Mouse (Mus musculus) splenic B cell, adult 2 months (primary cell): ENCODE results near the gene Rfc1.
A peak's percentile ranks its signal among the peaks of the same experiment; 100 is the strongest.
"Not testable (repeated sequence)": the region's sequence is repeated elsewhere in the genome, so short reads cannot be mapped to it uniquely, and the experiment has no call there.

Source experiments
- DNase-seq: peaks from one replicate; pipeline ENCODE4 v3.0.0-alpha.2; 2011; ENCODE audit warnings: low read depth, low spot score
- H3K27me3 ChIP-seq: 2 replicates; pipeline ENCODE4 v1.6.1; 2012; ENCODE audit warnings: mild to moderate bottlenecking, low read length, moderate library complexity, mixed read lengths; ENCODE audit not compliant: control insufficient read depth, poor library complexity, insufficient read depth, severe bottlenecking
- H3K36me3 ChIP-seq: 2 replicates; pipeline ENCODE4 v1.6.1; 2012; ENCODE audit warnings: mild to moderate bottlenecking, low read length, moderate library complexity, mixed read lengths; ENCODE audit not compliant: control insufficient read depth, poor library complexity, insufficient read depth, severe bottlenecking

Gene Rfc1

DNA sequence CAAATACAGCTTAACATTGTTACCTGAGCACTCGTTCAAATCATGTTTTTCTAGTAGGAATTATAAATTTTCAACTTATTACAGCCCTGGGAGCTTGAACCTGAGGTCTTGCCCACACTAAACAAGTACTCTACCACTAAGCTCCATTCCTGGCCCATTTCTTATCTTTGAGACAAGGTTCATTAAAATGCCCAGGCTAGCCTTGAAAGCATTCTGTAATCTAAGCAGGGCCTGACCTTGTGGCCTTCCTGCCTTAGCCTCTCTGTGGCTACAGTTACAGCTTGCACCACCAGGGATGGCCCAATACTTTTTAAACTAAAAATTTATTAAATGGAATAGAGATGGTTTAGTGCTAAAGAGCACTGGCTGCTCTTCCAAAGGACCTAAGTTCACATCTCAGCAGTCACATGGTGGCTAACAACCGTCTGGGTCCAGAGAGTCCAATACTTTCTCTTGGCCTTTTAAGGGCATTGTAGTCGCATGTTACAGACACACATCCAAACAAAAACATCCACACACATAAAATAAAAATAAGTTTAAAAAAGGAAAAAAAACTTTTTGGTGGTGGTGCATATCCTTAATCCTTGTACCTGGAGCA, 10.6 kb downstream of the Rfc1 start:
- Histone ChIP-seq H3K36me3 (no peaks in the 10 kb centered on the region), H3K27me3 (no peaks in the 10 kb centered on the region)
- DNase-seq, result no peak

DNA sequence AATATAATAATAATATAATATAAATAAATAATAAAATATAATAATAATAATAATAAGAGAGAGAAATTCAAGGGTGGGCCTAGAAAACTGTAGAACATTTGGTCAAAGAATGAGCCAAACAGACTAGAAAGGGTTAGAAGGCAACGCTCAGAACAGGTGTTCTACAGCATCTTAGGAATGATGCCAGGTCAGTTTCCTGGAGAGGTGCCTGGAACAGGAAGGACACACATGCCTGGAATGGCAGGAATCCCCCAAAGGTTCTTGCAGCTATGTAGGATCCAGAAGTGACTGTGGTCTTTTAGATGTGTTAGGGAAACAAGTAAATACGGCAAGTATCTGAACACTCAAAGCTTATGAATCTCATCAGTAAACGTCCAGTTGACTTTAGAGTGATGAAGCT, 11.2 kb downstream of the Rfc1 start:
- Histone ChIP-seq H3K27me3 (no peaks in the 10 kb centered on the region), H3K36me3 (0 out of 2 replicates have a peak, but pooled peaks cover under 1% of the 10 kb centered on the region)
- no peak for DNase-seq

DNA sequence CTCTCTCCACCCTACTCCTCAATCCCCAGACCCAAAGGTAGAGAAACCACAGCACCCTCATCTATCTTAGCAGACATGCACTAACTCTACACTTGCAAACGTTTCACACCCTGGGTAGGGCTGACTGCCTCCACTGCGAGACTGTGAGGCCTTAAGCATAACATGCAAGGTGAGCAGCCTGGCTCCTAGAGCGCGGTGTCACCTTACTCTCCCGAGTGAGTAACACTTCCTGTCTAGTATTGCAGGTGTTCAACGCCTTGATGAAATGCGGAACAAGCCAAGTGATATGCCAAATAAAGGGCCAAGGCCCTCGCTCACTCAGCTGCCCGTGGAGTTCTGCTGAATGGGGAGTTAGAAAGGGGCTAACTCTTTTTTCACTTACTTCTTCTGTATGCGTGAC, 13.3 kb downstream of the Rfc1 start:
- DNase-seq, result peak; percentile 79
- H3K27me3 ChIP-seq, result no peaks in the 10 kb centered on the region
- H3K36me3 ChIP-seq, result peaks cover 11% of the 10 kb centered on the region; the same call in 1 of the 2 replicates

DNA sequence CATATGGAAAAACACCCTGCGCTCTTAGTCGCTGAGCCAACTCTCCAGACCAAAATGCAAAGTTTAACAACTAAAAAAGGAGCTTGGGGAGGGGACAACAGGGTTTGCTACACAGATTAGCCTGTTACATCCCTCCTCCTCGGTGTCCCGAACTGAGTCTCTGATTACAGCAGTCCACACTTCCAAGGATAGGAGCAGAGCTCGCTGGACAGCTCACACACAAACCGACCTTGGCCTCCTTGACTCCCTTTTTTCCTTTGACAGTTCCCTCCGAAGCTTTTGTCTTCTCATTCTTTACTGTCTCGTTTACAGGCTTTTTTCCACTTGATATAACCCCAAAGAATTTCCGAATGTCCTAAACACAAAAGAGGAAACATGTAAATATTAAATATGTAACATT, 16.3 kb downstream of the Rfc1 start:
- H3K27me3 ChIP-seq, result no peaks in the 10 kb centered on the region
- H3K36me3 ChIP-seq, result peaks cover 21% of the 10 kb centered on the region

DNA sequence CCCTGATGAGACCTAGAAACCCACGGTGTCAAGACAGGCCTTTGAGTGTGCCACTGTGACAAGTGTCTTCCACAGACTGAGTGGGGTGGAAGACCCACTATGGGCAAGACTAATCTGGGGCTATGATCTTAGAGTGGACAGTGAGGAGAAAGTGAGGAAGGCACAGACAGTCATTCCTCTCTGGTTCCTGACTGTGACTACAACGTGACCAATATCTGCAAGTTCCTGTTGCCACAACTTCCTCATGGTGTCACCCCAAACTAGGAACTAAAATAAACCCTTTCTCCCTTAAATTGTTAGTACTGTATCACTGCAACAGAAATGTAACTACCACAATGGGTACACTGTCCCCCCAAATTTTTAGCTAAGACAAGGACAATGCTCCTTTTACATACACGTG, 26.6 kb downstream of the Rfc1 start:
- H3K36me3 ChIP-seq, result peaks cover 7% of the 10 kb centered on the region; the same call in 1 of the 2 replicates
- peak; percentile 29 for DNase-seq
- H3K27me3 ChIP-seq, result no peaks in the 10 kb centered on the region

More for the DNA sequence above, 16.3 kb downstream of the Rfc1 start:
- DNase-seq, result no peak

DNA sequence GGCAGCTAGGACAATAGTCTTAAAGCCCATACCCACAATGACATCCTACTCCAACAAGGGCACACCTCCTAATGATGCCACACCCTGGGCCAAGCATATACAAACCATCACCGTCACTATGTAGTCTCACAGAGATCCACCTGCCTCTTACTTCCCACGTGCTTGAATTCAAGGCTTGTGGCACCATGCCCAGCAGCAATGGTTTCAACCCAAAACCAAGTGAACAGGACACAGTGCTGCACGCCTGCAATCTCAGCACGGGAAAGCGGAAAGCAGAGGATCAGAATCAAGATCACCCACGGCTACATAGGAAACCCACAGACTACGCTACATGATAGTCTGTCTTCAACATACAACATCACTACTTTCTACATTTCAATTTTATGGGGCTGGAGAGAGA, 27.3 kb downstream of the Rfc1 start:
- H3K27me3 ChIP-seq, result no peaks in the 10 kb centered on the region
- peaks cover 5% of the 10 kb centered on the region; the same call in 1 of the 2 replicates for H3K36me3 ChIP-seq
- no peak for DNase-seq

DNA sequence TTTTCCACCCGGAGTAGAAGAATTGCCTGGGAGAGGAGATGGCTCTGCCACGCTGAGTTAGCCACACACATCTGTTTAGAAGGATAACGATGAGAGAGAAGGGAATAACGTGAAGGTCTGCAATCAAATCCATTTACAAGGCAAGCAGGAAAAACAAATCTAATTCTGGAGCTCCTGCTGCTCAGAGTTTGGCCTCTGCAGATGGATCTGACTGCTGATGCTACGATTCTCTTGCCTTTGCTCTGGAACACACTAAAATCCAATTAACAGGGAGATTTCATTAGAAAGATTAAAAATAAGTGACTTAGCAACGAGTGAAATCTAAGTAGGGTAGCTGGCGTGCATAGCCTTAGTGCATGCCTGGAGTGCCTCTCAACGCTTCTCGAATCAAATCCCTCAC, 30.0 kb downstream of the Rfc1 start:
- DNase-seq, result no peak
- Histone ChIP-seq H3K36me3 (peaks cover 8% of the 10 kb centered on the region; the same call in 1 of the 2 replicates), H3K27me3 (no peaks in the 10 kb centered on the region)

DNA sequence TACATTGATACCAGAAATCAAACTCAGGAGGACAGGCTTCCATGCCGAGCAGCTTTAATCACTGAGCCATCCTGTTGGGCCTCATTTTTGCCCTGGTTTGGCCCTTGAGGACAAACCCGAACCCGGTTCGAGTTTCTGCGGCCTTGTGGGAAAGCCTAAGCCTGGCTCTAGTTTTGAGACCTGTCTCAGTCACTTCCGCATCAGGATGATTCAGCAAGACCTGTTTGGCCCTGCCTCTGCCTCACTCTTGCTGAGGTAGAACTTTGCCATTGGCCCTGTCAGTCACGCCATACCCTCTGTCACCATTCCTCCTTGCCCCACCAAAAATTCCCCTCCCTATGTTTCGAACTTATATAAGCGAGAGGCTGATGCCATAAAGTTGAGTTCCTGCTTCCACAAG, 35.3 kb downstream of the Rfc1 start:
- DNase-seq, result no peak
- Histone ChIP-seq H3K36me3 (peaks cover 13% of the 10 kb centered on the region; the same call in 1 of the 2 replicates), H3K27me3 (no peaks in the 10 kb centered on the region)

DNA sequence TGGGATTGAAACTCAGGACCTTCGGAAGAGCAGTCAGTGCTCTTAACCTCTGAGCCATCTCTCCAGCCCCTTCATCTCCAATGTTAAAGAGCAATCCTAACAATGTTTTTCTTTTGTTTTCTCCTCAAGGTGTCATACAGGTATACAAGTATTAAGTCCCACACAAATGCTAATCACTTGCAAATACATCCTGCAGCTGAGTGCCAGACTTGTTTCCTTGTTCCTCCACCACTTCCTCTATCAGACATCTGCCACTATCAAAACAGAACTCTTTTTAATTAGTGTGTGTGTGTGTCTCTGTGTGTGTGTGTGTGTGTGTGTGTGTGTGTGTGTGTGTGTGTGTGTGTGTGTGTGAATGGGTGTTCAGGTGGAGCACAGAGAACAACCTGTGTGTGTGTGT, 35.8 kb downstream of the Rfc1 start:
- not testable (repeated sequence) for H3K27me3 ChIP-seq
- H3K36me3 ChIP-seq, result peaks cover 15% of the 10 kb centered on the region; the same call in 1 of the 2 replicates
- DNase-seq, result peak; percentile 36

DNA sequence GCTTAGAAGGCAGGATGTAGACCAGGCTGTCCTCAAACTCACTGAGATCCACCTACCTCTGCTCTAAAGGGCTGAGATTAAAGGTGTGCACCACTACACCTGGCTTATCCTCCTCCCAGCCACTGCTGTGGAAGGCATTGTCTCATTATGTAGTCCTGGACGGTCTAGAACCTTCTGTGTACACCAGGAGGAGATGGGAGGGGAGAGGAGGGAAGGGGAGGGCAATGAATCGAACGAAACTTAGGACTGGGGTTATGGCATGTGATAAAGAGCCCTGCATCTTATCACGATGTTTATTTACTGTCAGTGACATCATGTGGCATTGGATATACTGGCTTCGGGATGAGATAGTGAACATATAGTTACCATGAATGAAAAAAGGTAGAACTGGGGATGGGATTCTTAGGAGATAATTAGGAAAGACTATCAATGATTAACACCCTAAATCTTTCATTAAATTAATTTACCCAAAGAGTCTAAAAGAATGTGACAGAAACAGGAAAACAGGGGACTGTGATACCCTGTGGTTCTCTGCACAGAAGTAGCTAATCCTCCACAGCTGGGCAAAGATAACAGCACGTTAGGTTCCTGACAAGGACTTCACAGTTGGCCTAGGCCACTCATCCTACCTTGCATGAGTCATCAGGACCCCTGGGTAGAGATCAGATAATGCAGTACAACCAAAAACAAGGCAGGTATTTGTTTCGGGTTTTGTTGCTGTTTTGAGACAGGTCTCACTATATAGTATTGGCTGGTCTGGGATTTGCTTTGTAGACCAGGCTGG, 37.1 kb downstream of the Rfc1 start:
- no peak for DNase-seq
- H3K36me3 ChIP-seq, result peaks cover 19% of the 10 kb centered on the region; the same call in 1 of the 2 replicates

DNA sequence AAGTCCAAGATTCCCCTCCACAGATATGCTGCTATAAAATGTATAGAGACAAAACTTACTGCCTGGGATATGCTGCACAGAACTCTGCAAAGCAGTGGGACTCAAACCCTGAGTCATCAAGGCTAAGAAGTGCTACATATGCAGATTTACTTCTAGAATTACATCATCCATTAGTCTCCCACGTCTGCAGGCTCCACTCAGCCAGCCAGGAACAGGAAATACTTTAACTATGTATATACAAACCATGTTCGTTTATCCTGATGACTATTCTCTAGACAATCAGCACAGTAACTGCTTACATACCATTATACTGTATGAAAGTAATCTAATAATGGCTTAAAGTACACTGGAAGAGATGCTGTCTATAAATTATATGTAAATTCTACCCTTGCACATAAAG, 41.2 kb downstream of the Rfc1 start:
- DNase-seq, result no peak
- H3K27me3 ChIP-seq, result no peaks in the 10 kb centered on the region
- H3K36me3 ChIP-seq, result peaks cover 25% of the 10 kb centered on the region

More for the DNA sequence above, 37.1 kb downstream of the Rfc1 start:
- no peaks in the 10 kb centered on the region for H3K27me3 ChIP-seq

DNA sequence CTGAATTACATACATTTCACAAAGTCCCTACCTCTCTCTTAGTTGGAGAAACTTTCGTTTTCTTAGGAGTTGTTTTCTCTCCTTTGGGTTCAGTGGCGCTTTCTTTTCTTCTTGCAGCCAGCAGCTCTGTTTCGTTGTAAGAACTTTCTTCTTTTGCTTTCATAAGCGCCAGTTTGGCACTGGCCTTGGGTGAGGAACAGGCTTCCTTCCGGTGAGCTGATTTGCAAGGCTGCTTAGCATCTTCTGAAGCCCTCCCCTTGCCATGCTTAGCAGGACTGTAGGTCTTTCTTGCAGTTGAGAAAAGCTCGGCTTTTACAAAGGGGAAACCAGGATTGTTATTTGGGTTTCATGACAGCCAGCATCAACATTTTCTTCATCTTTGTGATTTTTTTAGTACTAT, 41.8 kb downstream of the Rfc1 start:
- no peak for DNase-seq
- Histone ChIP-seq H3K36me3 (peaks cover 27% of the 10 kb centered on the region), H3K27me3 (no peaks in the 10 kb centered on the region)

DNA sequence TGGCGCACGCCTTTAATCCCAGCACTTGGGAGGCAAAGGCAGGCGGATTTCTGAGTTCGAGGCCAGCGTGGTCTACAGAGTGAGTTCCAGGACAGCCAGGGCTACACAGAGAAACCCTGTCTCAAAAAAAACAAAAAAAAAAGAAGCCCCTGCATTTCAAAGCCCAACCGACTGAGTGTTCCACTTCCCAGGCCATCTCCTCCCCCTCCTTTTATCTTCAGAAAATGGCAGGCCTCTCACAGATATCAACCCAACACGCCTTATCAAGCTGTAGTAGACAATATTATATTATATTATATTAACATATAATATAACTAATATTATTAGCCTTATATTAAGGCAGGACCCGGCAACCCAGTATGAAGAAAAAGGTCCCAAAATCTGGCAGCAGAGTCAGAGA, 46.5 kb downstream of the Rfc1 start:
- H3K36me3 ChIP-seq, result peaks cover 24% of the 10 kb centered on the region
- not testable (repeated sequence) for DNase-seq, H3K27me3 ChIP-seq

DNA sequence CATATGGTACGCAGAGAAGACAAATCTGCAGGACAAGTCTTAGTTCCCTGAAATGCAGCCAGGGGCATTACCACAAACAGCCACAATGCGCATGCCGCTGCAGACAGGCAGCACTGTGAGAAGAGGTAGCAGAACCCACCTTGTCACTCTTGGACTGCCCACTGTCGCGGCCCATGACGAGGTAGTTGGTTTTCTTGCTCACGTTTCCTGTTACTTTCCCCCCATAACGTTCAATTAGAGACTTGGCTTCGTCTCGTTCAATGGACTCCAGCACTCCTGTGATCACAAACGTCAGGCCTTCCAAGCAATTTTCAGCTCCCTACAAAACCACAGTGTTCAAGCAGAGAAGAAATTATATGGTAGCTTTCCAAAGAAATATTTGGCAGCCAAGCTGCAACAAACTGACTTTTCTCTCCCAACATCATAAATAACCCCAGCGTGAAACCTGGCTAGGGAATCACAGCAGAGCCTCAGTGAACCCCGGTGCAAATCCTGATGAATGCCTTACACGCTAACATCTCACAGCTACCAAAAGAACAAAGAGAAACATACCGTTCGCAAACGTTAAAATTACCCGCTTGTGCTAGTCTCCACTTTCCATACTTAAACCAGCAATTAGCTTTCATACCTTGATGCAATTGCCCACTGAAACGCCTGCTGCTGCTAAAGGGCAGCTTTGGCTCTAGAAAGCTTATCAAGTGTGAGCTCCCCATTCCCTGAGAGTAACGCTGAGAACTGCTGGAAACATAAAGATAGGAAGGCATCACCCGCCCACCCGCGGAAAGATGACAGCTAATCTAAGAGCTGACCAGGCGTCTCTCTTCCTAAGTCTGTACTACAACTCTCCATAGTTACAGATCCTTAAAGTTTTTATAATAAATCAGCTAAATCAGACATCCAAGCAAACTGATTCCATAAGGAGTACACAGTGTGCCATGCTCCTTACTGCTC, 47.4 kb downstream of the Rfc1 start:
- DNase-seq, result no peak
- H3K36me3 ChIP-seq, result peaks cover 20% of the 10 kb centered on the region
- H3K27me3 ChIP-seq, result no peaks in the 10 kb centered on the region
